Mouse (Mus musculus) left cerebral cortex, adult 9 months (tissue): ENCODE measurements around the gene Negr1.

ENCODE experiments used
- DNase-seq, 2 experiments: peaks; one replicate each; pipeline ENCODE4 v3.0.0; 2022; ENCODE audit warnings: low spot score in 2 of 2

Gene Negr1

GRCm38 (mm10) chr3:156796061-156796691 is 234.6 kb downstream of the Negr1 start:
- DNase-seq: no peak

GRCm38 (mm10) chr3:156799228-156799627 is 237.6 kb downstream of the Negr1 start:
- no peak for DNase-seq

- DNase-seq: peak in 1 of 2 experiments; percentile 37
These were observed 248.2 kb downstream of the Negr1 start for GRCm38 (mm10) chr3:156809836-156810235.

- no peak for DNase-seq
These were observed 255.3 kb downstream of the Negr1 start for GRCm38 (mm10) chr3:156816938-156817337.

- DNase-seq: no peak
These were observed 255.9 kb downstream of the Negr1 start for GRCm38 (mm10) chr3:156817452-156817851.

GRCm38 (mm10) chr3:156823039-156823438 is 261.4 kb downstream of the Negr1 start:
- no peak for DNase-seq

GRCm38 (mm10) chr3:156833920-156834319 is 272.3 kb downstream of the Negr1 start:
- DNase-seq: no peak

GRCm38 (mm10) chr3:156838550-156838949 is 277.0 kb downstream of the Negr1 start:
- DNase-seq: no peak

- no peak for DNase-seq
These were observed 286.8 kb downstream of the Negr1 start for GRCm38 (mm10) chr3:156848385-156848784.

- DNase-seq: peak; percentile 45 to 69
These were observed 290.3 kb downstream of the Negr1 start for GRCm38 (mm10) chr3:156851921-156852320.

- DNase-seq: no peak
These were observed 308.8 kb downstream of the Negr1 start for GRCm38 (mm10) chr3:156870239-156870921.

GRCm38 (mm10) chr3:156870922-156871257 is 309.3 kb downstream of the Negr1 start:
- no peak for DNase-seq

GRCm38 (mm10) chr3:156871641-156872196 is 310.1 kb downstream of the Negr1 start:
- no peak for DNase-seq

- peak; percentile 18 to 30 for DNase-seq
These were observed 315.0 kb downstream of the Negr1 start for GRCm38 (mm10) chr3:156876551-156876950.

GRCm38 (mm10) chr3:156882129-156882528 is 320.5 kb downstream of the Negr1 start:
- DNase-seq: no peak

GRCm38 (mm10) chr3:156883873-156884272 is 322.3 kb downstream of the Negr1 start:
- no peak for DNase-seq

GRCm38 (mm10) chr3:156885689-156886088 is 324.1 kb downstream of the Negr1 start:
- DNase-seq: no peak

GRCm38 (mm10) chr3:156886915-156887314 is 325.3 kb downstream of the Negr1 start:
- DNase-seq: no peak

- DNase-seq: no peak
These were observed 329.4 kb downstream of the Negr1 start for GRCm38 (mm10) chr3:156890986-156891385.

- no peak for DNase-seq
These were observed 333.7 kb downstream of the Negr1 start for GRCm38 (mm10) chr3:156895322-156895721.

GRCm38 (mm10) chr3:156896106-156896505 is 334.5 kb downstream of the Negr1 start:
- DNase-seq: no peak

- no peak for DNase-seq
These were observed 335.0 kb downstream of the Negr1 start for GRCm38 (mm10) chr3:156896552-156896951.

- DNase-seq: no peak
These were observed 339.5 kb downstream of the Negr1 start for GRCm38 (mm10) chr3:156901140-156901539.
